Mouse (Mus musculus) MEL (cell line): Measurements from ENCODE around the gene Hk3. TPM values are rescaled to one million over a fixed set of nuclear protein-coding genes. Genes with fewer than 3 reads are reported as not detected.

Source experiments
- DNase-seq: peaks from one replicate; pipeline ENCODE4 v3.0.0; 2011; ENCODE audit warnings: low read depth, low spot score
- H3K27ac ChIP-seq: 2 replicates; pipeline ENCODE4 v1.5.1; 2012; ENCODE audit warnings: low read depth, mild to moderate bottlenecking, control low read depth, low read length, moderate library complexity; ENCODE audit not compliant: control insufficient read depth
- H3K27me3 ChIP-seq, 2 experiments: fragments of 150-350 bp in 1 of 2; sonication (generic) in 1 of 2; 2 replicates each; pipeline ENCODE4 v1.6.1; 2012; ENCODE audit warnings: low read length in 2 of 2, mild to moderate bottlenecking in 2 of 2, improper control_type of control experiment in 1 of 2, moderate library complexity in 1 of 2; ENCODE audit not compliant: insufficient read depth in 2 of 2, control insufficient read depth in 1 of 2
- H3K36me3 ChIP-seq, 2 experiments: 2 replicates each; pipeline ENCODE4 v1.6.1; 2012 to 2014; ENCODE audit warnings: low read length in 2 of 2, improper control_type of control experiment in 1 of 2, inconsistent platforms in 1 of 2, mild to moderate bottlenecking in 1 of 2; ENCODE audit not compliant: insufficient read depth in 2 of 2, control insufficient read depth in 1 of 2
- H3K4me1 ChIP-seq, 2 experiments: fragments of 150-350 bp in 1 of 2; sonication (generic) in 1 of 2; 2 replicates each; pipeline ENCODE4 v1.6.1; 2012; ENCODE audit warnings: low read length in 2 of 2, improper control_type of control experiment in 1 of 2, mild to moderate bottlenecking in 1 of 2; ENCODE audit not compliant: insufficient read depth in 2 of 2, control insufficient read depth in 1 of 2
- H3K4me3 ChIP-seq, 2 experiments: fragments of 150-350 bp in 1 of 2; sonication (generic) in 1 of 2; 2 replicates each; pipeline ENCODE4 v1.5.1; 2012; ENCODE audit warnings: low read depth in 2 of 2, low read length in 2 of 2, mild to moderate bottlenecking in 2 of 2, moderate library complexity in 2 of 2, control low read depth in 1 of 2, improper control_type of control experiment in 1 of 2; ENCODE audit not compliant: control insufficient read depth in 1 of 2, insufficient read depth in 1 of 2
- H3K79me2 ChIP-seq: 2 replicates; pipeline ENCODE4 v1.6.1; 2012; ENCODE audit warnings: mild to moderate bottlenecking, low read length, moderate library complexity; ENCODE audit not compliant: control insufficient read depth, poor library complexity, insufficient read depth
- H3K9ac ChIP-seq: 2 replicates; pipeline ENCODE4 v1.6.1; 2012; ENCODE audit warnings: low read depth, mild to moderate bottlenecking, control low read depth, low read length, moderate library complexity; ENCODE audit not compliant: control insufficient read depth, poor library complexity, severe bottlenecking
- H3K9me3 ChIP-seq: fragments of 150-350 bp; sonication (generic); replicated peaks from 2 replicates; pipeline ENCODE4 v1.6.1; 2012; ENCODE audit warnings: mild to moderate bottlenecking, low read length, improper control_type of control experiment, moderate library complexity; ENCODE audit not compliant: insufficient read depth
- E2F4 ChIP-seq: IDR thresholded peaks from 2 replicates; pipeline ENCODE4 v1.6.1; 2011; ENCODE audit warnings: low read depth, low read length, improper control_type of control experiment, borderline replicate concordance
- ELF1 ChIP-seq: IDR thresholded peaks from 2 replicates; pipeline ENCODE4 v1.6.1; 2014; ENCODE audit warnings: low read depth, mild to moderate bottlenecking, inconsistent platforms, low read length, improper control_type of control experiment, moderate library complexity
- KAT2A ChIP-seq: conservative IDR thresholded peaks from 2 replicates; pipeline ENCODE4 v1.6.1; 2012; ENCODE audit warnings: low read depth, low read length, improper control_type of control experiment, inconsistent platforms
- MXI1 ChIP-seq: IDR thresholded peaks from 2 replicates; pipeline ENCODE4 v1.6.1; 2011; ENCODE audit warnings: mild to moderate bottlenecking, low read depth, low read length, improper control_type of control experiment
- NELFE ChIP-seq: IDR thresholded peaks from 2 replicates; pipeline ENCODE4 v1.6.1; 2011; ENCODE audit warnings: low read depth, low read length, improper control_type of control experiment
- NRF1 ChIP-seq: IDR thresholded peaks from 2 replicates; pipeline ENCODE4 v1.6.1; 2014; ENCODE audit warnings: low read depth, mild to moderate bottlenecking, inconsistent platforms, low read length, improper control_type of control experiment, moderate library complexity; ENCODE audit not compliant: poor library complexity, insufficient read depth, severe bottlenecking
- POLR2A ChIP-seq, 2 experiments: IDR thresholded peaks; 2 replicates each; pipeline ENCODE4 v1.6.1; 2011 to 2012; ENCODE audit warnings: low read length in 2 of 2, mild to moderate bottlenecking in 2 of 2, control low read depth in 1 of 2, improper control_type of control experiment in 1 of 2, low read depth in 1 of 2, moderate library complexity in 1 of 2; ENCODE audit not compliant: control insufficient read depth in 1 of 2, insufficient read depth in 1 of 2, poor library complexity in 1 of 2
- SMC3 ChIP-seq: IDR thresholded peaks from 2 replicates; pipeline ENCODE4 v1.6.1; 2011; ENCODE audit warnings: low read depth, low read length, improper control_type of control experiment
- USF2 ChIP-seq, 2 experiments: IDR thresholded peaks; 2 replicates each; pipeline ENCODE4 v1.6.1; 2011 to 2012; ENCODE audit warnings: improper control_type of control experiment in 2 of 2, low read length in 2 of 2, borderline replicate concordance in 1 of 2, inconsistent platforms in 1 of 2, low read depth in 1 of 2, mild to moderate bottlenecking in 1 of 2; ENCODE audit not compliant: insufficient read depth in 1 of 2
- ZKSCAN1 ChIP-seq: IDR thresholded peaks from 2 replicates; pipeline ENCODE4 v1.6.1; 2012; ENCODE audit warnings: low read depth, mild to moderate bottlenecking, inconsistent platforms, low read length, improper control_type of control experiment, moderate library complexity
- polyA plus RNA-seq, 2 experiments: library from polyadenylated mRNA; stranded (reverse) in 1 of 2; unstranded in 1 of 2; fragments of >175 nt in 1 of 2; fragments of >200 nt in 1 of 2; gene quantifications; 2 replicates each; pipeline versions ENCODE4 v1.2.1 to v1.2.4; 2012; ENCODE audit warnings: low replicate concordance in 2 of 2, low read depth in 1 of 2; ENCODE audit not compliant: insufficient read length in 2 of 2, insufficient read depth in 1 of 2, missing spikeins in 1 of 2
- total RNA-seq: library from RNA; depleted of rRNA; stranded (reverse); fragments of 300-350 nt; gene quantifications from 2 replicates; pipeline ENCODE4 v1.2.3, GENCODE M21; 2012

Hk3 gene
- total and polyA plus RNA-seq, 3 experiments = not detected

DNA sequence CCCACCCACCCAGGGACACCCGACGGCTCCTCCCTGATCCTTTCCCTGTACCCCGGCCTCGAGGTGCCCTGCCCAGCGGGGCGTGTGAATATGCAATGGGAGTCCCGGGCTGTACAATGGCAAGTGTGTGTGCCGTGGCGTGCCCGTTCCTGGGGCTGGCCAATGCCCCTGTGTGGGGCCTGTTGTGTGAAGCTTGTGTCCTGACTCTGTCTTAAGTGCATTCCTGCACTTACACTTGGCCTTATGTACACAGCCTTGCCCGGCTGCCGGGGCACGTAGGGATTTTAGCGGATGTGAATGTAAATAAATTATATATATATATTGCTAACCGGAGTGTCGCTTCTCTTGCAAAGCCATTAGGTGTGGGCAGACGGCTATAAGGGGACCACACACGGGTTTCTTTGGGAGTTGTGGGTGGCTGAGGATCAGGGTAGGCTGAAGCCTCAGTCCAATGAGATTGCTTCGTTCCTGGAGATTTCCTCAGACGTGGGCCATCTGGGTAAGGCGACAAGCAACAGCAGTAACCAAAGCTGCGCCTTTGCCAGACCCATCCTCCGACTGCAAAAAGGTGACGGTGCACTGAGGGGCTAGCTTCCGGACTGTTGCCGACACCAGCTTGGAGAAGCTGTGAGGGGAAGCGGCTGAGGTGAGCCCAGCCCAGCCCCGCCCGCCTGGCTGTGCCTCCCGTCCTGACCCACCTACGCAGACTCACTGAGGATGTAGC is 15.3 kb downstream of the Hk3 start:
- DNase-seq = no peak
- no peak for TF ChIP-seq MXI1
- Histone ChIP-seq H3K36me3 (no peaks in the 10 kb centered on the region), H3K4me3 (no peak overlapping the region), H3K9ac (no peak overlapping the region), H3K9me3 (no peaks in the 10 kb centered on the region), H3K4me1 (no peaks in the 10 kb centered on the region), H3K79me2 (no peaks in the 10 kb centered on the region), H3K27ac (no peak overlapping the region), H3K27me3 (no peaks in the 10 kb centered on the region)

DNA sequence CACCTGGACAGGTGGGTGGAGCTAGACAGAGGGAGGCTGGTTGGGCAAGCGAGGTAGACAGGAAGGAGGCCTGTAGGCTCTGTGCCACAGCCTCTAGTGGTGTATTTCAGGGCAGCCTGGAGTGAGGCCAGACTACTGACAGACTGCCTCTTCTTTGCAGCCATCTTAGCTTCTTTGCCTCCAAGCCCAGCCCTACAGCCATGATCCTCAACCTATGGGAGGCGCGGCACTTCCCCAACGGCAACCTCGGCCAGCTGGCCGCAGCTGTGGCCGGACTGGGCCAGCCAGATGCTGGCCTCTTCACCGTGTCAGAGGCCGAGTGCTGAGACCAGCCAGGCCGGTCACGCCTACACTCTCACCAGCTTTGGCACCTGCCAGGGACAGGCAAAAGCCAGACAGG is 16.5 kb downstream of the Hk3 start:
- Histone ChIP-seq H3K4me3 (no peak overlapping the region), H3K79me2 (no peaks in the 10 kb centered on the region), H3K9me3 (no peaks in the 10 kb centered on the region), H3K4me1 (no peaks in the 10 kb centered on the region), H3K36me3 (no peaks in the 10 kb centered on the region), H3K27ac (no peak overlapping the region), H3K27me3 (no peaks in the 10 kb centered on the region), H3K9ac (no peak overlapping the region)
- no peak for TF ChIP-seq USF2 (IDR thresholded peaks at IDR 0.05; ENCODE audit: borderline replicate concordance in 1 of 2, insufficient read depth in 1 of 2, low read depth in 1 of 2, low read length in 2 of 2)
- TF ChIP-seq SMC3 = no peak
- TF ChIP-seq KAT2A = no peak
- TF ChIP-seq POLR2A (IDR thresholded peaks at IDR 0.05; ENCODE audit: control insufficient read depth in 1 of 2, insufficient read depth in 1 of 2, low read depth in 1 of 2, low read length in 2 of 2, poor library complexity in 1 of 2) = no peak
- TF ChIP-seq NRF1 = no peak
- no peak for TF ChIP-seq ZKSCAN1
- no peak for TF ChIP-seq NELFE
- no peak for TF ChIP-seq E2F4
- DNase-seq = no peak

DNA sequence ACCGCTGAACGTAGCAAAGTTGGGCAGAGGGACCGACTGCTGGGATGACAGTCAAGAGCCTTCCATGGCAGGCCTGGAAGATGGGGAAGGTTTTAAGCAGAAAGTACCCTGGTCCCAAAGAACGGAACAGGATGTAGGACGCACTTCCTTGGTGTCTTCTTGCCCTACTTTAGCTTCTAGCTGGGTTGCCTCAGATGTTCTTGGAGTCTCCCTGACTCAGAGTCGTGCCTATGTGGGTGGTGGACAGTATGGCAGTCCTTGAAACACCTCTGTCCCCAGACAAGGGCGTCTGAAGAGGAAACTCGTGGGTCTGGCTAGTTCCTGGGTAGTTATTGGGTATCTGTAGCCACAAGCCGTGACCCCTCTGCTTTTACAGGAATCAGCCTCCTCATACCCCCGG is 19.1 kb downstream of the Hk3 start:
- Histone ChIP-seq H3K36me3 (no peaks in the 10 kb centered on the region), H3K4me3 (no peak overlapping the region), H3K9ac (no peak overlapping the region), H3K27ac (no peak overlapping the region), H3K9me3 (no peaks in the 10 kb centered on the region), H3K4me1 (no peaks in the 10 kb centered on the region), H3K79me2 (no peaks in the 10 kb centered on the region), H3K27me3 (no peaks in the 10 kb centered on the region)
- no peak for DNase-seq
- no peak for TF ChIP-seq ELF1
